Mouse (Mus musculus): ENCODE results near the gene Cacnb1.
A peak's percentile ranks its signal among the peaks of the same experiment; 100 is the strongest.

Gene Cacnb1

GRCm38 (mm10) chr11:98040975-98041374 is 18.1 kb upstream of the Cacnb1 start:
- DNase-seq (ENCODE audit: low read depth, low spot score) = no peak

- DNase-seq (ENCODE audit: low read depth, low spot score) = no peak
These were observed 15.0 kb upstream of the Cacnb1 start for GRCm38 (mm10) chr11:98037871-98038270.

DNA sequence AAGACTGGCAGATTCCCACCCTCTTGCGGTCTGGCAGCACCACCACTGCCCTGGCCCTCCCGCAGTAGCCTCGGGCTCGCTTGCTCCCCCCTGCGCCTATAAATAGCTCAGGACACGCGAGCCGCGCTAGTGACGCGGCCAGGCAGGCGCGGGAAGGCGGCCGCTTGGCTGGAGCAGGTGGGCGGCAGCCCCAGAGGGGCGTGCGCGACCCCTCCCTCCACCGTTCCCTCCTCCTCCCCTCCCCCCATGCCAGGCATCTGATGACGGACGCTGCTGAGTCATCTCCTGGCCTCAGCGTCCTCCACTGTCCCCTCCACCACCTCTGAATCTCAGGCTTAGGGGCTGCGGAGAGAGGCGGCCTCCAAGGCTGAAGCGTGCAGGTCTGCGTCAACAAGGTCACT is 13.1 kb upstream of the Cacnb1 start:
- DNase-seq (ENCODE audit: low read depth, low spot score) = no peak

- no peak for DNase-seq (ENCODE audit: low read depth, low spot score)
These were observed 12.0 kb upstream of the Cacnb1 start for GRCm38 (mm10) chr11:98034840-98035239.

- no peak for DNase-seq (ENCODE audit: low read depth, low spot score)
These were observed 11.2 kb upstream of the Cacnb1 start for GRCm38 (mm10) chr11:98034061-98034460.

GRCm38 (mm10) chr11:98031443-98031770 is 8.6 kb upstream of the Cacnb1 start:
- peak; percentile 75 for DNase-seq (ENCODE audit: low read depth, low spot score)

GRCm38 (mm10) chr11:98030701-98031442 is 8.0 kb upstream of the Cacnb1 start:
- peak; percentile 41 for DNase-seq (ENCODE audit: low read depth, low spot score)

GRCm38 (mm10) chr11:98027785-98028184 is 5.0 kb upstream of the Cacnb1 start:
- DNase-seq (ENCODE audit: low read depth, low spot score) = no peak

DNA sequence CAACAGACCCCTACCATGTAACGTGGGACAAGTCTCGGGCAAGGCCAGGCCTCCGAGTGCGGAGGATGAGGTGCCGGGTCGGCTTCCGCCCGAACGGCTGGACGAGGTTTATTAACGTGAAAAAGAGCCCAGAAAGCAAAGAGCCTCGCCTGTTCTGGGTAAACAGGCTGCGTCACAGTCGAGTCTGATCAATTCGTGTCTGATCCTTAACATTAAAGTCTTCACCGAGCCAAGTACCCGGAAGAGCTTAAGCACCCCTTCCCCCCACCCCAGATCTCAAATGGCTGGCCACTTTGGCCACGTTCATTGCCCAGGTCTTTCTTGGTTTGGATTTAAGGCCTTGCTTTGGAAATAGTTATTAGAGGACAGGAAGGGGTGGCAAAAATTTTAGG is 4.5 kb upstream of the Cacnb1 start:
- DNase-seq (ENCODE audit: low read depth, low spot score) = no peak

DNA sequence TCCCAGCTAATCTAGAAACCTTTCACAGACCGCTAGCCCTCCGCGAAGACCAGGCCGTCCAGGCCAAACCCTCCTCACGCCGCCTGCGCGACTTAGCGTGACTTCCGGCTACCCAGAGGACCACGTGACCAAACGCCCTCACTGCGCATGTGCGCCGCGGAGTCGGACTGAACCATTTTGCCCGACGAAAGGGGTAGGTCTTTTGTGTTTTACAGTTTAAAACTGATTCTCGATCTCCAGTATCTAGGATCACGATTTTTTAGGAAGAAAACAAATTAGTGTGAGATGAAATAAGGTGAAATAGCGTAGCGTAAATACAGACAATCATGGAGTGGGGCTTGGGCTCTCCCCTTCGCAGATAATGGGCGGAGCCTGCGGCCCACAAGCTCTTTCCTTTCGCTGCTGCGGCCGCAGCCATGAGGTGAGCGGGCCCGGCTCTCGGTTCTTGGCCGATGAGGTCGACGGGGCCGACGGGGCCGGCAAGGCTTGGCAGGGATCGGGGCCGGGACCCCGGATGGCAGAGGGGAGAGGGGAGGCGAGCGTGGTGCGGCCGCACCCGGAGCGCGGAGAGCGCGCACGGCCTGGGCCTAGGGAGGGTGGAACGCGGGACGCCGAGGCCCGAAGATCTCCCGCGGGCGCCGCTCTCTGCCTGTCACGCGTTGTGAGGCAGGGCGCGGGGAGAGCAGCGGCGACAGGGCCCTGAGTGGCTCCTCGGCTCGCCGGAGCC is 3.9 kb upstream of the Cacnb1 start, which contains the start of gene Rpl19:
Gene Rpl19, plus strand, starts transcription at position 141 of the 727 bp plus-strand sequence.
- peak; percentile 94 for DNase-seq (ENCODE audit: low read depth, low spot score)

GRCm38 (mm10) chr11:98026248-98026569 is 3.4 kb upstream of the Cacnb1 start:
- DNase-seq (ENCODE audit: low read depth, low spot score) = no peak

GRCm38 (mm10) chr11:98024516-98024915 is 1.7 kb upstream of the Cacnb1 start:
- no peak for DNase-seq (ENCODE audit: low read depth, low spot score)

DNA sequence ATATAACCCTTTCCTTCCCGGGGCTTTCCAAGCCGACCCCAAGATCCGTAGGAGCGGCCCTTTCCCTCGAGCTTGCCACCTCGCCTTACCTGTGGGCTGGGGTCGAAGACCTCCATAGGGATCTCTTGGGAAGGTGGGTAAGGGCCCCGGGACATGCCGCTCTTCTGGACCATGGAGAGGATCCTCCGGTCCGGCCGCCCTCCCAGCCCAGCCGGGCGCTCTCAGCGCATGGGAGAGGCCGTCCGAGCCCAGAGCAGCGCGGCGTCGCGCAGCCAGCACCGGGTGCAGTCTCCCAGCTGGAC is 630 bp downstream of the Cacnb1 start:
- no peak for DNase-seq (ENCODE audit: low read depth, low spot score)

DNA sequence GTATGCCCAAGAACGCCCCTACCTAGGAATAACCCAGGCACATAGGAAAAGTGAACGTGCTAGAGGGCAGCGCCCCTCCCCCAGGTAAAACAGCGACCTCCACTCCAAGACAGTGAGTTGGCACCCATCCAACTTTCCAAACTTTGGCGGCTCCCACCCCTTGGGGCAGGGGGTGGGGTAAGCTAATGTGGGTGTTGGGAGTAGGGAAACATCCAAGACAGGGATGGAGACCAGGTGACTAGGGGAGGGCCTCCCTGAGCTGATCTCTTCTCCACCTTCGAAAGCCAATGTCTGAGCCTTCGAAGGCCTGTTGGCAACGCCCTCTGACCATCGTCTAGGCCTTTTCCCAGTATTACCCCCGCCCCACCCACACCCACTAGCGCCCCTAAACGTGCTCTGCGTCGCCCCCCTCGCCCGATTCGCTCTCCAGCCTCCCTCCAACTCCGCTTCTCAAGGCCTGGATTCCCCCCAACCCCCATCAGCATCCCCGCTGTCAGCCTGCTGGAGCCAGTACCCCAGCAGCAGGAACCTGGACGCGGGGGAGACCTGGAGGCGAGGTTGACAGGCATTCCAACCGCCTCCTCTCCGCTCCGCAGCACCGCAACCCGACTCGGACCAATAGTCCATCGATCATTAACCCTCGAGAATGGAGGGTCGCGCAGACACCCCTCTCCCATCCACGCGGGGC is 1.1 kb downstream of the Cacnb1 start:
- DNase-seq (ENCODE audit: low read depth, low spot score) = no peak

DNA sequence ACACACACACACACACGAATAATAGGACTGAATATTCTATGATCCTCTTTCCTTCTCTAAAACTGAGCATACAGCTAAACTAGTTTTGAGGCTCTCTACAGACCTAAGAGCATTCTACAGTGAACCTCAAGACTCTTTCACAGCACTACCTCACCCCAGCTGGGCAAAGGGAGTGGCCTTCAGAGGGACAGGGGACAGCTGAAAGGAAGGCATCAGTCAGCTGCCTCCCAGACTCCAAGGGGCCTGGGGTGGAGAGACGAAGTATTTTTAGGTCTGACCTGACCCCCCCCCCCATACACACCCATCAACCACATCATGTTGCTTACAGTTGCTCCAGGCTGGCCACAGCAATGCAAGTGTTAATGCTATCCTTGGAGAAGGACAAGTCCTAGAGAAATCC is 1.7 kb downstream of the Cacnb1 start:
- no peak for DNase-seq (ENCODE audit: low read depth, low spot score)

DNA sequence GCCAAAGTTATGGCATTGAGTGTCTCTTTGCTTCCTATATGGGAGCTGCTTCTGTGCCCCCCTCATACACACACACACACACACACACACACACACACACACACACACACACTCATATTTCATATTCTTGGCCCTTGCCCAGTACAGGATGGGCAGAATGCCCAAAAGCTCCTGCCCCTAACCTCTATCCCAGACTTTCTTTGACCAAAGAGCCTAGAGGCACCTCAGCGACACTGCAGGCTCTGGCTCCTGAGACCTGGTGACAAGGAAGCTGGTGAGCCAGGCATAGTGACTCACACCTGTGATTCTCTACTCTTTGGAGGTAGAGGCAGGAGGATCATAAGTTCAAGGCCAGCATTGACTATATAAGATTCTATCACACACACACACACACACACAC is 2.1 kb downstream of the Cacnb1 start:
- no peak for DNase-seq (ENCODE audit: low read depth, low spot score)

GRCm38 (mm10) chr11:98019883-98020610 is 2.8 kb downstream of the Cacnb1 start:
- DNase-seq (ENCODE audit: low read depth, low spot score) = no peak

DNA sequence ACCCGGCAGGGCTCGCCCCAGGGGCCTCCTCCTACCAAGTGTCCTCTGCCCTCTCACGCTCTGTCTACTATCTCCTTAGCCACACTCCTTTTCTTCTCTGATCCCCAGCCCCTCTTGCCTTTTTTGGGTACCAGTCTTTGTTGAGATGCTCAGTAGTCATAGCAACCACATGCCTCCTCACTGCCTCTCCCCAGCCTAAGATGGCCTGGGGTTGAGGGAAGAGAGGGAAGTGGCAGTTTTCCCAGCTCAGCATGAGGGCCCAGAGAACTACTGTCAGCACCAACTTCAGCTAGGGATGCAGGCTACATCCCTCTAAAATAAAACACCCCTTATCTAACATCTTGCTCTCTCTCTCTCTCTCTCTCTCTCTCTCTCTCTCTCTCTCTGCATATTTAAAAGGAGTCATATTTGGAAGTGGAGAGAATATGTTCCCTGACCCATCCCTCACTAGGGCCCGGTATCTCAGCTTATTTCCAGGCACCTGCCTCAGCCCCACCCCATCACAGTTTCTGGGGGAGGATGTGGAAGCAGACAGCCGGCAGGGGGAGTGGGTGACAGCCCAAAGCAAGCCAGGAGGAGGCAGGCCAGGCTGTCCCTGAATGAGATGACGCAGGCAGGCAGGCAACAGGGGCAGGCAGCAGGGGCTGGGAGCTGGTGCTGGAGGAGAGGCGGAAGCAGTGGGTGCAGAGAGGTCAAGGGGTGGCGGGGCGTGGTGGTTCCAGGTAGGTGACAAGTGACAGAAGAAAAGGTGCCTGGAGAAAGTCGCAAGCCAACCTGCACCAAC is 3.8 kb downstream of the Cacnb1 start:
- peak; percentile 45 for DNase-seq (ENCODE audit: low read depth, low spot score)

- DNase-seq (ENCODE audit: low read depth, low spot score) = no peak
These were observed 4.6 kb downstream of the Cacnb1 start for GRCm38 (mm10) chr11:98018222-98018621.

DNA sequence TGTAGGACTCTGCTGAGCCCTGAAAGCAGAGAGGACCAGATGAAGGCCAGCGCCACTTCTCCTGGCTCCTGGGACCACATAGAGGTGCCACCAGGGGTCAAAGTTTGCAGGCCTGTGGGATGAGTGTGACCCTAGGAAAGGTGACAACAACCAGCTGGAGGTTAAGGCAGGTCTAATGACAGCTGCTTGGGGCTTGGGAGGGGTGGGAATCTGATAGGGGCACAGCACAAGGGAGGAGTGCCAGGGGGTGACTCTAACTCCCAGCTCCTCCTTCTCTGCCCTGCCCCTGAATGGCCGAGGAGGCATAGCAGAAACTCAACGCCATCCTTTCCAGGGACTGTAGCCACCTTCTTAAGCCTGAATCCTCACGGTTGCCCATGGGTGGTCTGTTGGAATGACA is 6.0 kb downstream of the Cacnb1 start:
- no peak for DNase-seq (ENCODE audit: low read depth, low spot score)

DNA sequence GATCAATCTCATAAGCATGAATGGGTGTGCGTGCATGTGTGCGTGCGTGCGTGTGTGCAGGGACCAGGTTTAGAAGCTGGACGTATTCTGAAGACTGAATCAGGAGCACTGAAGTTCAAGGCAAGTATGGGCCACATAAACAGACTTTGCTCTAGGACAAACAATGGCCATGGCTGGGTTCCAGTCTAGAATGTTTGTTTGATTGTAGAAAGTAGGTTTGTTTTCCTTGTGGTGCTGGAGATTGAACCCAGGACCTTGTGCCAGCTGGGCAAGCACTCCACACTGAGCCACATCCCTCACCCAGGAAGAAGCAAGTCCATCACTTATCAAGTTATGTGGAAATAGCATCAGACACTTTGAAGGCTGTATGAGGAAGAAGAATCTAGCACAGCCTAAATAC is 6.7 kb downstream of the Cacnb1 start:
- DNase-seq (ENCODE audit: low read depth, low spot score) = no peak

- DNase-seq (ENCODE audit: low read depth, low spot score) = no peak
These were observed 10.0 kb downstream of the Cacnb1 start for GRCm38 (mm10) chr11:98012831-98013230.

All from A20 (cell line).